Mouse (Mus musculus) stomach, postnatal 0 days (tissue): Measurements from ENCODE around the gene Zfp341.

Source experiments
- CTCF ChIP-seq: IDR thresholded peaks from 2 replicates; pipeline ENCODE4 v1.5.1; 2016; ENCODE audit warnings: antibody characterized with exemption, low read depth, mild to moderate bottlenecking, moderate library complexity
- EP300 ChIP-seq: optimal IDR thresholded peaks from 2 replicates; pipeline ENCODE3; 2016; ENCODE audit warnings: antibody characterized with exemption

DNA sequence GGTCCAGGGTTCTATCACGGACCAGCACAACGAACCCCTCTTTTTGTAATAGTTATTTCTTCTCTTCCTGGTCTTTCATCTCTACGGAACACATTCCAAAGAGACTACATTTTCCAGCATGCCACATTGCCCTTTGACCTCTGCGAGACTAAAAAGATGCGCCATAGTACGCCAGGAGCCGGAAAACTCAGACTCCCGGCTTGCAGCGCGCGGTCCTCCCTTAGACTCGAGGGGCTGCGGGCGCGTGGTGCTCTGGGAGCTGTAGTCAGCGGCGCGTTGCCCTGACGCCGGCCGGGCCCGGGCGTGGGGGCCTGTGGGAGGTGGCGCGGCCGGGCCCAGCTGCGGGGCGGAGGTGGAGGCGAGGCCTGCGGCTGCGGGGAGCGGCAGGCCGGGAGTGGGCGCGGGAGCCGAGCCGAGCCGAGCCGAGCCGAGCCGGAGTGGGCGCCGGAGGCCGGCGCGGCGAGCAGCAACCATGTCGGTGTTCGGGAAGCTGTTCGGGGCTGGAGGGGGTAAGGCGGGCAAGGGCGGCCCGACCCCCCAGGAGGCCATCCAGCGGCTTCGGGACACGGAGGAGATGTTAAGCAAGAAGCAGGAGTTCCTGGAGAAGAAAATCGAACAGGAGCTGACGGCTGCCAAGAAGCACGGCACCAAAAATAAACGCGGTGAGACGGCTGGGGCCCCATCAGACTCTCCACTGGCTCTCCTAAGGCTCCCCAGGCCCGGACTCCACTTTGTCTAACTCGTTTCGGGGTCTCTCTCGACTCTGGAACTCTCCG is 43.8 kb downstream of the Zfp341 start:
- TF ChIP-seq EP300 = no peak
- TF ChIP-seq CTCF = no peak
